Mouse (Mus musculus) ovary, postnatal 10 days (tissue): ENCODE results near the gene Myg1.
"Not testable (repeated sequence)": the region's sequence is repeated elsewhere in the genome, so short reads cannot be mapped to it uniquely, and the experiment has no call there.

ENCODE experiments used
- DNase-seq: peaks from one replicate; pipeline ENCODE4 v3.0.0; 2022; ENCODE audit warnings: low spot score

Gene Myg1

GRCm38 (mm10) chr15:102331610-102332015 is at the start of gene Myg1:
Gene Myg1, plus strand, starts transcription at chr15:102331709.
- DNase-seq, result peak; percentile 62

- no peak for DNase-seq
Observed at GRCm38 (mm10) chr15:102282463-102283292, 48.8 kb upstream of the Myg1 start.

DNA sequence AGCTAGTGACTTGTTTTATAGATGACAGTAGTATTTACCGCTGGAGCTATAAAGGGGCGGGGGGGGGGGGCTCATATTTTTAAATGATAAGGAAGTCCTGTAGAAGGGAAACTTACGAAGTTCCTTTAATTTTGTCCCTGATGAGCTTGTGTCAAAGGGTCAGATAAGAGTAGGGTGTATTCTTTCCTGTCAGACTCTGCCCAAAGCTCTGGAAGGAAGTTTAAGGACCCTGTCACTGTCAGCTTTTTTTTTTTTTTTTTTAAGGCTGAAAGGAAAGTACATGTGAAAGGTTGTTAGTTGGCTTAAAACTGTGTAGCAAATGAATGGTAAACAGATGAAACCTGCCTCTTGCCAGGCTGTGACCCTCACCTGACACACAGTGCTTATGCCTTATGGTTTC is 47.9 kb upstream of the Myg1 start:
- no peak for DNase-seq

GRCm38 (mm10) chr15:102287395-102287794 is 44.1 kb upstream of the Myg1 start:
- no peak for DNase-seq

GRCm38 (mm10) chr15:102295633-102296367 is 35.7 kb upstream of the Myg1 start, which contains the start of gene Espl1:
Gene Espl1, plus strand, starts transcription at chr15:102296266.
- DNase-seq, result peak; percentile 73

GRCm38 (mm10) chr15:102296368-102297006 is 35.0 kb upstream of the Myg1 start:
- no peak for DNase-seq

- DNase-seq, result no peak
Observed at GRCm38 (mm10) chr15:102302542-102302941, 29.0 kb upstream of the Myg1 start.

- DNase-seq, result no peak
Observed at GRCm38 (mm10) chr15:102308717-102309116, 22.8 kb upstream of the Myg1 start.

DNA sequence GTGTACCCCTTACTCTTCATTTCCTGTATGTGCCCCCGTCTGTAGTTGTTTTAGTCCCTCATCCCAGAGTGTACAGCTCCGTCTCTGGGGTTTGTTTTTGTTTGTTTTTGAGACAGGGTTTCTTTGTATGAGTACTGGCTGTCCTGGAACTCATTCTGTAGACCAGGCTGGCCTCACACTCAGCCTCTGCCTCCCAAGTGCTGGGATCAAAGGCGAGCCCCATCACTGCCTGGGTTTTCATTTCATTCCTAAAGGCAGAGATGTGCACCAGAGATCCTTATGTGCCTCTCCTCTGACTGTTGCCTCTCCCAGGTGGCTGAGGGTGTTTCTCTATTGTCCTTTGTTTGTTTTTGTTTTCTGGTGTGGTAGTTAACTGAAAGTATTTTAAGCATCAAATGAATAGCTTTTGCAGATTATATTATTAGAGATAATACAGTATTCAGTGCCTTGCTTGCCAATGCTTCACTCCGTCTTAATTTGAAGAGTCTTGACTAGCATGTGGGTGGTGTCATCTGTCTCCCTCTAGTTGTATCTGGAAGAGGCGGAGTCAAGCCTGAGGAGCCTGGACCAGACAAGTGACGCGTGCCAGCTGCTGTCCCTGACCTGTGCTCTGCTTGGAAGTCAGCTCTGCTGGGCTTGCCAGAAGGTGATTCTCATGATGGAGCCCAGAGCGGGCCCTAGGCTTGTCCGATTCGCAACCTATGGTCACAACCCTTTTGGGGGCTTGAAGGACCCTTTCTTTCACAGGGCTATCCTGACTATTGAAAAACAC is 21.2 kb upstream of the Myg1 start:
- no peak for DNase-seq

DNA sequence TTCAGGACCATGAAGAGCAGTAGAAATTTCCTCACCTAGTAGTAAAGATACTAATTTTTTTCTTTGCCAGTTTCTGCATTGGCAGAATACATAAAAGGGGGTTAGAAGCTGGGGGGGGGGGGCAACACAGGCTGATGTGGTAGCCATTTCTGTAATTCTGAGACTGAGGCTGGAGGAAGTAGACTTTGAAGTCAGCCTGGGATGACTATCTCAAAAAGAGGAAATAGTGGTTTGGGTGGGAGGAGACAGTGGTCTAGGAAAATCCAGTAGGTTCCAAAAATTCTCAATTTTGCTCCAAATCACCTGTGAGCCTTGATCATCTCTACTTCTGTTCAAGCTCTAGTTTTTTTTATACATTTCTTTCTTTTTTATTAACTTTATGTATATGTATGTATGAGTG is 20.0 kb upstream of the Myg1 start:
- DNase-seq, result no peak

GRCm38 (mm10) chr15:102315292-102315691 is 16.2 kb upstream of the Myg1 start:
- no peak for DNase-seq

GRCm38 (mm10) chr15:102316263-102316662 is 15.2 kb upstream of the Myg1 start:
- no peak for DNase-seq

- DNase-seq, result no peak
Observed at GRCm38 (mm10) chr15:102324654-102325473, 6.6 kb upstream of the Myg1 start.

DNA sequence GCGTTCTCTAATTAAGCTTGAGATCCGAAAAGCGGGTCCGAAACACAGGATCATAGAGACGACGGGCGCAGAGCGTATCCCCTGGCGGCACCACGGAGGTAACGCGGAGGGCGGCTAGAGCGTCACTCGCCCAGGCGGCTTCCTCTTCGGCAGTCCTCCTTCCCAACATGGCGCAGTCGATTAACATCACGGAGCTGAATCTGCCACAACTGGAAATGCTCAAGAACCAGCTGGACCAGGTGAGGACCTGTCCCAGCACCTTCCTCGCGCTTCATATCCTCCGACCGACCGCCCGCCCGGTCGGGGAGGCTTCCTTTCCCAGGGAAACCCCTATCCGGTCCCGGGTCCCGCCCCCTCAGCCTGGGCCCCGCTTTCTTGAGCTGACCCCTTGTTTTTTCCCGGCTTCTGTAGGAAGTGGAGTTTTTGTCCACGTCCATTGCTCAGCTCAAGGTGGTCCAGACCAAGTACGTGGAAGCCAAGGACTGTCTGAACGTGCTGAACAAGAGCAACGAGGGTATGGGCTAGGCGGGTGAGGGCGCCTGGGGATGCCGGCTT is 5.4 kb upstream of the Myg1 start, which contains the start of gene Pfdn5:
Gene Pfdn5 (plus strand): TSS at position 95 of the 555 bp plus-strand sequence.
- peak; percentile 65 for DNase-seq

- no peak for DNase-seq
Observed at GRCm38 (mm10) chr15:102326892-102327291, 4.6 kb upstream of the Myg1 start.

DNA sequence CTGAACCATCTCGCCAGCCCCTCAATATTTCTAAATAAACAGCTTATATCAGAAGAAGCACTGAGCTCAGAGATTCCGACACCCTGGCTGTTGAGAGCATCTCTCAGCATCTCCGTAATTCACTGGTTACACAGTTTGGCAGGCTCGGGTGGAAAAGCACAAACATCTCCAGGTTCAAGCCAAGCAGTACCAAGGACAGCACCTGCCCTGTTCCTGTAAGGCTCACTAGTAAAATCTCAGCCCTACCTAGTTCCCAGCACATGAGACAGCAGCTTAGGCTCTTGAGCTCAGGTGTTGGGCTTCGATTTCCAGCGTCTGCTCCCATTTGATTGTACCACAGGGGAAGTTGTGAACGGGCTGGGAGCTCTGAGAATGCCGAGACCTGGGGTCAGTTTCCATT is 3.7 kb downstream of the Myg1 start:
- no peak for DNase-seq

DNA sequence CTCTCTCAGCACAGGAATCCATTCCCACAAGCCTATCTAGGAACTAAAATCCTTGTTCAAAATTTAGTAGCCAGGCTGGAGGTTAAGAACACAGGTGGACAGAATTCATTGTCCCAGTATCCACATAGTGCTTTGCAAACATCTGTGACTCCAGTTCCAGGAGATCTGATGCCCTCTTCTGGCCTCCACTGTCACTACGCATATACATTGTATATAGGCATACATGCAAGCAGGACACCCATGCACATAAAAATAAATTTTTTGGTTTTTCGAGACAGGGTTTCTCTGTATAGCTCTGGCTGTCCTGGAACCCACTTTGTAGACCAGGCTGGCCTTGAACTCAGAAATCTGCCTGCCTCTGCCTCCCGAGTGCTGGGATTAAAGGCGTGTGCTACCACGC is 4.4 kb downstream of the Myg1 start:
- not testable (repeated sequence) for DNase-seq

DNA sequence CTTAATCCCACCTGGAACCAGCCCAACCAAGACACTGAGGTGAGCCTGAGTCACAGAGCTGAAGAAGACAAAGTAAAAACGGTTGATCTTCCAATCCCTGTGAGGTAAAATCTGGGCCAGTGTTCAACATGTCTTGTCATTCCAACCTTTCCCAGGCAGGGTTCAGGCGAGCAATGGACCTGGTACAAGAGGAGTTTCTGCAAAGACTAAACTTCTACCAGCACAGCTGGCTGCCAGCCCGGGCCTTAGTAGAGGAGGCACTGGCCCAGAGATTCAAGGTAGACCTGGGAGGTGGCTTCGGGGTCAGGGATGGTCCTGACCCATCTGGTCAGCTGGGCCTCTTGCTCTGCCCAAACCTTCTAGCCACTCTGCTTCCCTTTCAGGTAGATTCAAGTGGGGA is 5.4 kb downstream of the Myg1 start:
- DNase-seq, result no peak

- DNase-seq, result no peak
Observed at GRCm38 (mm10) chr15:102339612-102340011, 8.1 kb downstream of the Myg1 start.

DNA sequence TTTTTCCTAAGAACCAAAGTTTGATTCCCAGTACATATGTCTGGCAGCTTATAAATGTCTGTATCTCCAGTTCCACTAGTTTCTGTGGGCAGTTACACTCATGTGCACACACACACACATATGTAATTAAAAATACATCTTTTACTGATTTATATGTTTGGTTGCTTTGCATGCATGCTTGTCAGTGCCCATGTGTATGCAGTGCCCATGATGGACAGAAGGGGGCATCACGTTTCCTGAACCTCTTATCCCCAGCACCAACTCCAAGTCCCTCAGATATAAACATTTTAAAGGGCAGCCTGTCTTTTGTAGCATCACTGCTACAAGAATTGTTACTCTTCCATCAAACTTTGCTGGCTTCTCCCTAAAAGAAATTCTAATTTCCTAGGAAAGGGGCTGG is 10.1 kb downstream of the Myg1 start:
- no peak for DNase-seq

- DNase-seq, result no peak
Observed at GRCm38 (mm10) chr15:102344490-102344889, 13.0 kb downstream of the Myg1 start.
